Mouse (Mus musculus) E14TG2a.4 (cell line): Measurements from ENCODE around the gene Plin4.
"Not testable (repeated sequence)": the region's sequence is repeated elsewhere in the genome, so short reads cannot be mapped to it uniquely, and the experiment has no call there.

Experiments
- CTCF ChIP-seq: conservative IDR thresholded peaks from 2 replicates; pipeline ENCODE4 v1.5.1; 2014; ENCODE audit warnings: low read length
- NANOG ChIP-seq: IDR thresholded peaks from 2 replicates; pipeline ENCODE4 v1.6.1; 2014; ENCODE audit warnings: borderline replicate concordance, low read length, mixed read lengths
- POU5F1 ChIP-seq: IDR thresholded peaks from 2 replicates; pipeline ENCODE4 v1.6.1; 2014; ENCODE audit warnings: low read length, borderline replicate concordance

DNA sequence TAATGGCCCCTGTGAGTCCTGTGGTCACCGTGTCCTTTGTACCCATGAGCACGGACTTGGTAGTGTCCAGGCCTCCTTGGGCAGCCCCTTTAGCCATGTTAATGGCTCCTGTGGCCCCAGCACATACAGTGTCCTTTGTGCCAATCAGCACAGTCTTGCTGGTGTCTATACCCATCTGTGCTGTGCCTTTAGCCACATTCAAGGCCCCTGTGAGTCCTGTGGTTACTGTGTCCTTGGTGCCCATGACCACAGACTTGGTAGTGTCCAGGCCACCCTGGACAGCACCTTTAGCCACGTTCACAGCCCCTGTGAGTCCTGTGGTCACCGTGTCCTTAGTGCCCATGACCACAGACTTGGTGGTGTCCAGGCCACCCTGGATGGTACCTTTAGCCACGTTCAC lies 4.8 kb downstream of the Plin4 start:
- not testable (repeated sequence) for TF ChIP-seq CTCF, NANOG, POU5F1
